Mouse (Mus musculus): ENCODE data around the gene Acsm2. TPM values are rescaled to one million over a fixed set of nuclear protein-coding genes. Genes with fewer than 3 reads are reported as not detected.

The Acsm2 gene
- total and polyA plus RNA-seq, 3 experiments = not detected

- no peaks in the 10 kb centered on the region for H3K36me3 ChIP-seq (ENCODE audit: control insufficient read depth in 1 of 2, insufficient read depth in 2 of 2, low read length in 2 of 2)
- H3K9ac ChIP-seq (ENCODE audit: control insufficient read depth, low read depth, low read length, poor library complexity, severe bottlenecking) = no peak overlapping the region
- H3K79me2 ChIP-seq (ENCODE audit: control insufficient read depth, insufficient read depth, low read length, poor library complexity) = no peaks in the 10 kb centered on the region
- H3K27me3 ChIP-seq (ENCODE audit: control insufficient read depth in 1 of 2, insufficient read depth in 2 of 2, low read length in 2 of 2) = no peaks in the 10 kb centered on the region
- no peaks in the 10 kb centered on the region for H3K4me1 ChIP-seq (ENCODE audit: control insufficient read depth in 1 of 2, insufficient read depth in 2 of 2, low read length in 2 of 2)
- H3K4me3 ChIP-seq (ENCODE audit: control insufficient read depth in 1 of 2, insufficient read depth in 1 of 2, low read depth in 2 of 2, low read length in 2 of 2) = no peak overlapping the region
- no peaks in the 10 kb centered on the region for H3K9me3 ChIP-seq (replicated peaks; ENCODE audit: insufficient read depth, low read length)
- TF ChIP-seq CHD1 (IDR thresholded peaks at IDR 0.05; ENCODE audit: low read depth, low read length) = no peak
- no peak for TF ChIP-seq CTCF (IDR thresholded peaks at IDR 0.05 in 2 of 3, conservative IDR thresholded peaks at IDR 0.05 in 1 of 3; ENCODE audit: control insufficient read depth in 1 of 3, insufficient read depth in 1 of 3, low read depth in 2 of 3, low read length in 3 of 3, poor library complexity in 1 of 3, severe bottlenecking in 1 of 3)
- TF ChIP-seq UBTF (IDR thresholded peaks at IDR 0.05; ENCODE audit: borderline replicate concordance, insufficient read depth, low read depth, low read length) = no peak
- TF ChIP-seq POLR2A (IDR thresholded peaks at IDR 0.05; ENCODE audit: control insufficient read depth in 1 of 2, insufficient read depth in 1 of 2, low read depth in 1 of 2, low read length in 2 of 2, poor library complexity in 1 of 2) = no peak
- no peak for TF ChIP-seq TAL1 (IDR thresholded peaks at IDR 0.05; ENCODE audit: low read length)
- no peak for TF ChIP-seq ELF1 (IDR thresholded peaks at IDR 0.05; ENCODE audit: low read depth, low read length)
- no peak for TF ChIP-seq ZNF384 (IDR thresholded peaks at IDR 0.05; ENCODE audit: low read depth, low read length)
- no peak for TF ChIP-seq JUND (IDR thresholded peaks at IDR 0.05; ENCODE audit: low read depth, low read length)
- no peak overlapping the region for H3K27ac ChIP-seq (ENCODE audit: control insufficient read depth, low read depth, low read length)
- DNase-seq (ENCODE audit: low read depth, low spot score) = no peak
Observed at GRCm38 (mm10) chr7:119616531-119616930, 62.4 kb downstream of the Acsm2 start.

- Histone ChIP-seq H3K27me3 (ENCODE audit: control insufficient read depth in 1 of 2, insufficient read depth in 2 of 2, low read length in 2 of 2) (no peaks in the 10 kb centered on the region), H3K4me3 (ENCODE audit: control insufficient read depth in 1 of 2, insufficient read depth in 1 of 2, low read depth in 2 of 2, low read length in 2 of 2) (no peak overlapping the region), H3K9ac (ENCODE audit: control insufficient read depth, low read depth, low read length, poor library complexity, severe bottlenecking) (no peak overlapping the region), H3K27ac (ENCODE audit: control insufficient read depth, low read depth, low read length) (no peak overlapping the region), H3K9me3 (replicated peaks; ENCODE audit: insufficient read depth, low read length) (no peaks in the 10 kb centered on the region), H3K79me2 (ENCODE audit: control insufficient read depth, insufficient read depth, low read length, poor library complexity) (no peaks in the 10 kb centered on the region), H3K36me3 (ENCODE audit: control insufficient read depth in 1 of 2, insufficient read depth in 2 of 2, low read length in 2 of 2) (no peaks in the 10 kb centered on the region), H3K4me1 (ENCODE audit: control insufficient read depth in 1 of 2, insufficient read depth in 2 of 2, low read length in 2 of 2) (no peaks in the 10 kb centered on the region)
- no peak for DNase-seq (ENCODE audit: low read depth, low spot score)
- TF ChIP-seq POLR2AphosphoS5 (IDR thresholded peaks at IDR 0.05; ENCODE audit: borderline replicate concordance, low read depth, low read length) (no peak), TCF12 (IDR thresholded peaks at IDR 0.05; ENCODE audit: low read depth, low read length) (no peak), MYB (IDR thresholded peaks at IDR 0.05; ENCODE audit: low read depth, low read length) (no peak), GABPA (IDR thresholded peaks at IDR 0.05; ENCODE audit: low read depth, low read length) (no peak), MYC (IDR thresholded peaks at IDR 0.05; ENCODE audit: low read depth, low read length) (no peak), POLR2A (IDR thresholded peaks at IDR 0.05; ENCODE audit: control insufficient read depth in 1 of 2, insufficient read depth in 1 of 2, low read depth in 1 of 2, low read length in 2 of 2, poor library complexity in 1 of 2) (no peak), CTCF (IDR thresholded peaks at IDR 0.05 in 2 of 3, conservative IDR thresholded peaks at IDR 0.05 in 1 of 3; ENCODE audit: control insufficient read depth in 1 of 3, insufficient read depth in 1 of 3, low read depth in 2 of 3, low read length in 3 of 3, poor library complexity in 1 of 3, severe bottlenecking in 1 of 3) (no peak)
Observed at GRCm38 (mm10) chr7:119617593-119617992, 63.5 kb downstream of the Acsm2 start.

Data from MEL (cell line).